Mouse (Mus musculus) lung, embryonic 15.5 days (tissue): ENCODE measurements around the gene Mb. TPM values are rescaled to one million over a fixed set of nuclear protein-coding genes. Genes with fewer than 3 reads are reported as not detected.

ENCODE experiments used
- ATAC-seq: fragments of 200-750 bp; cut with Nextera tagmentation; 2 replicates; pipeline ENCODE4 v1.8.0; 2017; ENCODE audit warnings: moderate number of reproducible peaks, borderline replicate concordance; ENCODE audit not compliant: low FRiP score, low TSS enrichment; ENCODE audit errors: extremely low read depth
- H3K27ac ChIP-seq: fragments of 300-500 bp; sonication (generic); 2 replicates; pipeline ENCODE4 v1.5.1; 2015; ENCODE audit warnings: moderate library complexity, mild to moderate bottlenecking, inconsistent platforms
- H3K27me3 ChIP-seq: fragments of 300-500 bp; sonication (generic); 2 replicates; pipeline ENCODE4 v1.6.1; 2015; ENCODE audit warnings: inconsistent platforms
- H3K36me3 ChIP-seq: fragments of 300-500 bp; sonication (generic); 2 replicates; pipeline ENCODE4 v1.6.1; 2015; ENCODE audit warnings: inconsistent platforms
- H3K4me1 ChIP-seq: fragments of 300-500 bp; sonication (generic); 2 replicates; pipeline ENCODE4 v1.6.1; 2015; ENCODE audit warnings: inconsistent platforms
- H3K4me2 ChIP-seq: fragments of 300-500 bp; sonication (generic); 2 replicates; pipeline ENCODE4 v1.6.1; 2015; ENCODE audit warnings: inconsistent platforms, mild to moderate bottlenecking, moderate library complexity
- H3K4me3 ChIP-seq: fragments of 300-500 bp; sonication (generic); 2 replicates; pipeline ENCODE4 v1.5.1; 2015; ENCODE audit warnings: mild to moderate bottlenecking, inconsistent platforms
- H3K9ac ChIP-seq: fragments of 300-500 bp; sonication (generic); 2 replicates; pipeline ENCODE4 v1.6.1; 2015; ENCODE audit warnings: inconsistent platforms
- H3K9me3 ChIP-seq: fragments of 300-500 bp; sonication (generic); 2 replicates; pipeline ENCODE4 v1.6.1; 2016; ENCODE audit warnings: inconsistent platforms
- WGBS: fragments of 180-500 bp; shearing (Covaris S2); methylation state at CpG from one replicate; pipeline ENCODE4 v1.1.7; 2015; 5-methylcytosine and 5-hydroxymethylcytosine counted together
- polyA plus RNA-seq: library from polyadenylated mRNA; unstranded; fragments of >200 nt; fragmentation: Nextera tagmentation; extraction: Ambion mirVana; gene quantifications from 2 replicates; pipeline ENCODE4 v1.2.1, GENCODE M21; 2015

The Mb gene
- polyA plus RNA-seq, result 4.6 and 9.0 TPM in 2 replicates

DNA sequence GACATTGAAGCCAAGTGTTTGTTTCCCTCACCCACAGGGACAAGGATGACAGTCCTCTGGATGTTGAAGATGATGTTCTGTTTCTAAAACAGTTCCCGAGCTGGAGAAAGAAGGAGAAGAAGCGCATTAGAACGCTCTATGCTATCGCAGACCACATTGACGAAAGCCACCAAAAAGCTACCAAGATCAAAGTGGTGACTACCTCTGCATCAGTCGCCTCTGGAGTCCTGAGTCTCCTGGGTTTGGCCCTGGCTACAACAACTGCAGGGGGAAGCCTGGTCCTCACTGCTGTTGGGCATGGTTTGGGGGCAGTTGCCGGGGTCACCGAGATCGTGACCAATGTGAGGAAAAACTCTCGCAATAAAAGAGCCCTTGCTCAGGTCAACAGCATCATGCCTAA is at the start of gene Mb:
Gene Mb (minus strand): TSS at position 101 of the 400 bp plus-strand sequence.
- no peak within 1 kb of the TSS for H3K9ac ChIP-seq
- 0 out of 2 replicates have a peak, but pooled peaks cover 3% of the 10 kb centered on the region for H3K4me1 ChIP-seq
- no peaks in the 10 kb centered on the region for H3K27me3 ChIP-seq
- 86% methylated on average over 10 of the region's 10 CpGs for WGBS
- H3K4me2 ChIP-seq, result no peak within 1 kb of the TSS
- H3K36me3 ChIP-seq, result no peaks in the 10 kb centered on the region
- no peak within 1 kb of the TSS for H3K4me3 ChIP-seq
- ATAC-seq, result no peak
- H3K27ac ChIP-seq, result no peak within 1 kb of the TSS
- H3K9me3 ChIP-seq, result no peaks in the 10 kb centered on the region

DNA sequence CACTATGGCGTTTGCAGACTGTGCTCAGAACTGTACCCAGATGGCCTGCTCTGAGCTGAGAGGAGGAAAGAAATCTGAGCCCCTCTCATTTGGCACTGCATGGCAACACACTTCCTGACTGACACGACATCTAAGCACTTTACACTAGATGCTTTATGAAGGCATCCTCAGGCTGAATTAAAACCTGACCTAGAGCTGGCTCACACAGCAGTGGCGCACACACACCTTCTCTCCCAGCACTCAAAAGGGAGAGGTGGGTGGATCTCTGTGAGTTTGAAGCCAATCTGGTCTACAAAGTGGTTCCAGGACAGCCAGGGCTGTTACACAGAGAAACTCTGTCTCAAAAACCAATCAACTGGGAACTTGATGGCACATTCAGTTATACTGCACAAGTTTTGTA is 49.3 kb upstream of the Mb start:
- Histone ChIP-seq H3K9me3 (no peaks in the 10 kb centered on the region), H3K27me3 (no peaks in the 10 kb centered on the region), H3K27ac (no peak overlapping the region), H3K9ac (no peak overlapping the region), H3K4me3 (no peak overlapping the region), H3K4me1 (peaks cover 8% of the 10 kb centered on the region), H3K36me3 (peaks cover 40% of the 10 kb centered on the region), H3K4me2 (no peak overlapping the region)
- no peak for ATAC-seq
- WGBS, result 61% methylated on average over 3 of the region's 3 CpGs

DNA sequence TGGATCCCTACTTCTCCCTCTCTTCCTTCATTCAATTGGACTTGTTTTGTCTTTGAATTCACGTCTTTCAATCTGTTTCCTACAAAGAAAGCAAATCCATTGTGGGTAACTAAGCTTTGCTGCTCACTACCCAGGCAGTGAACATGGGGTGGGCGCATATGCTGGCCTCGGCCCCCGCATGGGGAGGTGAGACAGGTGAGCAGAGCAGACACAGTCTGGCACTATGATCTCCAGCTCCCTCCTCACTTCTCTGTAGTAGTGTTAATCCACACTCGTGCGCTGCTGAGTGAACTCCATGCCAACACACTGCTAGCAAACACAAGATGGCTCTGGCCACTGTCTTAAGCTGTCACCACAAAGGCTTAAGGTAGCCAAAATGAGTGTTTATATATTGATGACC is 46.9 kb upstream of the Mb start:
- Histone ChIP-seq H3K4me1 (no peaks in the 10 kb centered on the region), H3K27ac (no peak overlapping the region), H3K4me3 (no peak overlapping the region), H3K9me3 (no peaks in the 10 kb centered on the region), H3K27me3 (no peaks in the 10 kb centered on the region), H3K36me3 (peaks cover 50% of the 10 kb centered on the region), H3K9ac (no peak overlapping the region), H3K4me2 (no peak overlapping the region)
- 86% methylated on average over 6 of the region's 6 CpGs for WGBS
- no peak for ATAC-seq

DNA sequence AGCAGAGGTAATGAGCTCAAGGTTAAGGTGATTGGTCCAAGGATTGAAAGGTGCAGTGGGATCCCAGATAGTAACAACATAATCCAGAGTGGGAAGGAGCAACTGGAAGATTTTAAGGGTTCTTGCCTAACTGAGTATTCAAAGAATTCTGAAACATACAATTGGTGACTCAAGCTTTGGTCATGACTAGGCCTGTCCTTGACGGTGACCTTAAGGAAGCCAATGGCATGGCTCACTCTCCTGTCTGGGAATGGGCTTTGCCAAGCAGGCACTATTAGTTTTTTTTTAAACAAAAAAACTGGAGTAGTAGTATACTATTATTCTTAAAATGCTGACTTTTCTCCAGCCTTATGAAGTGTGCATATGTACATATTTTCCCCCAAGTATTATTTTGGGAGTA is 44.7 kb upstream of the Mb start:
- Histone ChIP-seq H3K27ac (no peak overlapping the region), H3K36me3 (peaks cover 49% of the 10 kb centered on the region), H3K9ac (no peak overlapping the region), H3K9me3 (no peaks in the 10 kb centered on the region), H3K4me2 (no peak overlapping the region), H3K4me1 (no peaks in the 10 kb centered on the region), H3K27me3 (no peaks in the 10 kb centered on the region), H3K4me3 (no peak overlapping the region)
- no peak for ATAC-seq
- WGBS, result 98% methylated on average over 1 of the region's 1 CpGs

DNA sequence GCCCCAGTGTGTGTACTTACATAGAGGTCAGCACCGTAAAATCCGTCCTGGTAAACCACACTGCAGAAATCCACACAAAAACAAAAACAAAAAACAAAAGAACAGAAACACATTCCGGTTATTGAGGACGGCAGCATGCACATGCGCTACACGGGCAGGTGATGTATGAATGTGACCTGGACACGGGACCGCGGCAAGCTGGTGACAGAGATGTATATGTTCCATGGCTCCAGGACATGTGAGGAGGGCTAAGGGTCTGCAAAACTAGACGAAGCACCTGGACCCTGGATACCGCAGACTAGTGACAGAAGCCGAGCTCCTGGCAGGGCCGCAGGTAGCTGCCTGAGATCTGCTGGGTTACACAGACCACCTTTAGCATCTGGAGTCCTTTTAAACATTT is 44.0 kb upstream of the Mb start:
- H3K27ac ChIP-seq, result no peak overlapping the region
- no peaks in the 10 kb centered on the region for H3K4me1 ChIP-seq
- ATAC-seq, result no peak
- no peak overlapping the region for H3K4me3 ChIP-seq
- no peak overlapping the region for H3K4me2 ChIP-seq
- H3K27me3 ChIP-seq, result no peaks in the 10 kb centered on the region
- H3K9me3 ChIP-seq, result no peaks in the 10 kb centered on the region
- H3K9ac ChIP-seq, result no peak overlapping the region
- WGBS, result 94% methylated on average over 13 of the region's 13 CpGs
- H3K36me3 ChIP-seq, result peaks cover 43% of the 10 kb centered on the region

DNA sequence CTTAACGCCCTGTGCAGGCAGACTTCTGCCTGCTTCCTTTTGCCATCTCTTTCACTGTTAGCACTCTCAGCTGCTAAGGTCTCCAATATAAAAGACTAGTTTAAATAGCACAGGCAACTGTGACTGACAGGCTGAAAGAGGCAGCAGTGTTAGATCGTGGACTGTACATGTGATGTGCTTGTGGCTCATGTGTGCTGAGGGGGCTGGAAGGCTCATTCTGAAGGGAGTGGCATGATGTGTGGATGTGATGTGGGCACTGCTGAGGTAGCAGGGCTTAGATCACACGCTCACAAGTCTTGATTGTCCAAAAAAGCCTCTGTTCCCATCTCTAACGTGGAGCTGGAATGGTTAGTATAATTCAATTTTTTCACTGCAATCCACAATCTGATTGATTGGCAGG is 40.9 kb upstream of the Mb start:
- H3K4me3 ChIP-seq, result no peak overlapping the region
- no peak overlapping the region for H3K9ac ChIP-seq
- H3K27me3 ChIP-seq, result no peaks in the 10 kb centered on the region
- H3K4me2 ChIP-seq, result no peak overlapping the region
- no peak overlapping the region for H3K27ac ChIP-seq
- 80% methylated on average over 4 of the region's 4 CpGs for WGBS
- ATAC-seq, result no peak
- H3K4me1 ChIP-seq, result no peaks in the 10 kb centered on the region
- H3K9me3 ChIP-seq, result no peaks in the 10 kb centered on the region
- H3K36me3 ChIP-seq, result peaks cover 24% of the 10 kb centered on the region

DNA sequence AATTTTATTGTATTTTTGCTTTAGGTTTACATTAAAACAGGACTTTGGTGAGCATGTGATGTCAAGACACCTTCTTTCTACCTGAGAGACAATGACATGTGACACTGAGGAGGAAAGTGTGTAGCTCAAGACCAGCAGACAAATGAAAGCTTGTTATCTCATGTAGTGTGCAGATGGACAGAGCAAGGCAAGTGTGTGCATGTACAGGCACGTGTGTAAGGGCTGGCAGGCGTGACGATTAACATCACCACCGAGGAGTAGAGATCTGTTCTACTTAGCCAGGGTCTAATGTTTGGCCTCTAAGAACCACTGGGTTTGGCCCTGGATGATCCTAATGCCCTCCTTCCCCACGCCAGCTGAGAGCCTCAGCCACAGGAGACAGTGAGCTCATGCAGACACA is 40.1 kb upstream of the Mb start:
- WGBS, result 91% methylated on average over 5 of the region's 5 CpGs
- no peak for ATAC-seq
- Histone ChIP-seq H3K4me1 (no peaks in the 10 kb centered on the region), H3K9me3 (no peaks in the 10 kb centered on the region), H3K27me3 (no peaks in the 10 kb centered on the region), H3K4me3 (no peak overlapping the region), H3K27ac (no peak overlapping the region), H3K4me2 (no peak overlapping the region), H3K9ac (no peak overlapping the region), H3K36me3 (peaks cover 30% of the 10 kb centered on the region)

DNA sequence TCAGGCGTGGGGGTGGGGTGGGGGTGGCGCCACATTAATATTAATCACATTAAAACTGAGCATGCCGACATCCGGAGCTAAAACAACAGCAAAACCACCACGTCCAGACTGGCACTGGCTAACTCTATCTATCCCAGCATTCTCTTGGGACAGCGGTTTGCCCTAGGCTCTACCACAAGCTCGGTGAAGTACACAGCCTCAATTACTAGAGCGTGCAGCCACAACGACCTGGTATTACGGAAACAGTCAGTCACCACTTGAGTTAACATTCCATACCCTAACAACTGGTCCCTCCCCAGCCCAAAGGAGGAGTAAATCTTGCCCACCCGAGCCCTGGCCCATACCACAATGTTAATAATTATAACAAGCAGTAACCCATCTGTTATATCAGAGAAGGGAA is 38.8 kb upstream of the Mb start:
- Histone ChIP-seq H3K27me3 (no peaks in the 10 kb centered on the region), H3K4me3 (no peak overlapping the region), H3K36me3 (peaks cover 37% of the 10 kb centered on the region), H3K4me2 (no peak overlapping the region), H3K9ac (no peak overlapping the region), H3K4me1 (no peaks in the 10 kb centered on the region), H3K9me3 (no peaks in the 10 kb centered on the region), H3K27ac (no peak overlapping the region)
- 70% methylated on average over 11 of the region's 11 CpGs for WGBS
- ATAC-seq, result no peak

DNA sequence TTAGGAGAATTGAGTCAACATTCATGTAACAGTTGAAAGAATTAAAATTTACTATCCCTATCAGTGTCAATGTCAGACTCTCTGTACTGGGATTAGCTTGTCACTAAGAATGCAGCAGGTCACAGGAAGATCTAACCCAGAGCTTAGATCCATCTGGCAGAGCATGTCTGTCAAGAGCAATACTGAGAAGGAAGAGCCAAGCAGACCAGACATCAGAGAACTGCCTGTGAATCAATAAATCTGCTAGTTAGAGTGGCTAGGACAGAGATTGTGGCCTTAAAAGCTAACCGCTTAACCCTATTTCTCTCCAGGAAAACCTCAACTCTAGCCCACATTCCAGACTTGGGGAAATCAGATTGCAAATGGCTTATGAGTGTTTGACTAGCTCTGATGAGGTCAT is 36.0 kb upstream of the Mb start:
- no peaks in the 10 kb centered on the region for H3K27me3 ChIP-seq
- ATAC-seq, result no peak
- no peak overlapping the region for H3K9ac ChIP-seq
- no peak overlapping the region for H3K4me2 ChIP-seq
- H3K4me3 ChIP-seq, result no peak overlapping the region
- H3K27ac ChIP-seq, result no peak overlapping the region
- WGBS, result 63% methylated on average over 1 of the region's 1 CpGs
- H3K36me3 ChIP-seq, result peaks cover 46% of the 10 kb centered on the region
- H3K4me1 ChIP-seq, result no peaks in the 10 kb centered on the region
- H3K9me3 ChIP-seq, result no peaks in the 10 kb centered on the region

DNA sequence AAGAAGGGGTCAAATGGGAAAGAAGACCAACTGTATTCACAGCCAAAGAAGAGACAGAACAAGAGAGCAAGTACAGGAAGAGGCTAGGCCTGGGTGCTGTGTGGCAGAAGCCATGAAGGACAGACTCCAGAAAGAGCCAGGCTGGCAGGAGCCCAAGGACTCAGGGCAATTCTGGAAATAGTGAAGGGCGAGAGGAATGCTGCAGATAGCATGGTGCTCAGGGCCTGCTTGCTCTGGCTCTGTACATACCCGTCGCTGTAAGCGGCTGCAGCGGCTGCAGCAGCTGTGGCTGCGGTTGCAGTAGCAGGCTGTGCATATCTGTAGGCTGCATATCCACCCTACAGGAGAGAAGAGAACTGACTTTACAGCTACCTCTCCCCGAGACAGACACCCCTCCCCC is 35.3 kb upstream of the Mb start:
- Histone ChIP-seq H3K36me3 (peaks cover 43% of the 10 kb centered on the region), H3K9me3 (no peaks in the 10 kb centered on the region), H3K4me2 (no peak overlapping the region), H3K27ac (no peak overlapping the region), H3K4me1 (no peaks in the 10 kb centered on the region), H3K9ac (no peak overlapping the region), H3K27me3 (no peaks in the 10 kb centered on the region), H3K4me3 (no peak overlapping the region)
- WGBS, result 76% methylated on average over 7 of the region's 7 CpGs
- no peak for ATAC-seq

DNA sequence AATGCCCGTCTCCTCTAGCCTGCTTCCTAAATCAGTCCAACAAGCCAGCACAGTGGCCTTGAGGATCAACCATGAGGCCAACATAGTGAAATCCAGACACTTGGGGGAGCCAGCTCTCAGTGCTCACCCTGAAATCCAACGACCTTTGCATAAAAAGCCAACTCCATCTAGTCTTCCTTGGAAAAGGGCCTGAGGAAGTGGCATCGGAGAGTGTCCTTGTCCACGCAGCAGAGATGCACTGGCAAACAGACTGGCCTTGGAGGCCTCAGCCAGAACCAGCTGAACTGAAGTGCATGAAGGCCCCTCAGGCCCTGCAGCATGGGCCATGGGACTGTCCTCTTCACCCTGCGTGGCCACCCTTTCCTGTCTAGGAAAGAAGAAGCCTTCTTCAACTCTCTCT is 31.0 kb upstream of the Mb start:
- WGBS, result 76% methylated on average over 5 of the region's 5 CpGs
- Histone ChIP-seq H3K4me1 (no peaks in the 10 kb centered on the region), H3K4me3 (no peak overlapping the region), H3K36me3 (peaks cover 65% of the 10 kb centered on the region), H3K9me3 (no peaks in the 10 kb centered on the region), H3K4me2 (no peak overlapping the region), H3K27ac (no peak overlapping the region), H3K9ac (no peak overlapping the region), H3K27me3 (no peaks in the 10 kb centered on the region)
- ATAC-seq, result no peak

DNA sequence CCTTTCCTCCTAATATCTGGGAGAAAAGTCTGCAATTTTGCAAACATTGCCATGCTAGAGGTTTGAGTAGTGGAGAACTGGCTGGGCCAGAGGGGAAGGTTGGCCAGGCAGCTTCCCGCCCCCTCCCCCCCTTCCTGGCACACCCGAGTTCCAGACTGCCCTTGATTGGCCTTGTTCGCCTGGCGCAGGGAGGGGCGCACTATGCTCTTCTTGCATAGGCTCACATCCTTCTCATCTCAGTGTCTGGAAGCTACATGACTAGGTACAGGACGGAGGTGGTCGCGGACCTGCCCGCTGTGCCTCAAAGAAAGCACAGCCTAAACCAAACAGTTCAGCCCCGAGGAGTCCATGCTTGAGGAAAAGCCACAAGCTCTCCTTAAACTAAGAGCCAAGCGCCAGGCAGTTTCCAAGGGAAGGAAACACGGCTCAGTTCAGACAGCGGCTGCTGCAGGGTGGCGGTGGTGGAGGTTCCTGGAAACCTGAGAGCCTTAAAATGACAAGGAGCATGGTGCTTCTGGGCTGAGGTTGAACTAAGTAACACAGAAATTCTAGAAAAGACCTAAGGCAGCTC is 30.3 kb upstream of the Mb start:
- H3K9ac ChIP-seq, result no peak overlapping the region
- peaks cover 62% of the 10 kb centered on the region for H3K36me3 ChIP-seq
- no peak overlapping the region for H3K4me2 ChIP-seq
- H3K4me1 ChIP-seq, result no peaks in the 10 kb centered on the region
- 70% methylated on average over 14 of the region's 14 CpGs for WGBS
- no peak overlapping the region for H3K27ac ChIP-seq
- no peak for ATAC-seq
- no peaks in the 10 kb centered on the region for H3K27me3 ChIP-seq
- no peaks in the 10 kb centered on the region for H3K9me3 ChIP-seq
- no peak overlapping the region for H3K4me3 ChIP-seq

DNA sequence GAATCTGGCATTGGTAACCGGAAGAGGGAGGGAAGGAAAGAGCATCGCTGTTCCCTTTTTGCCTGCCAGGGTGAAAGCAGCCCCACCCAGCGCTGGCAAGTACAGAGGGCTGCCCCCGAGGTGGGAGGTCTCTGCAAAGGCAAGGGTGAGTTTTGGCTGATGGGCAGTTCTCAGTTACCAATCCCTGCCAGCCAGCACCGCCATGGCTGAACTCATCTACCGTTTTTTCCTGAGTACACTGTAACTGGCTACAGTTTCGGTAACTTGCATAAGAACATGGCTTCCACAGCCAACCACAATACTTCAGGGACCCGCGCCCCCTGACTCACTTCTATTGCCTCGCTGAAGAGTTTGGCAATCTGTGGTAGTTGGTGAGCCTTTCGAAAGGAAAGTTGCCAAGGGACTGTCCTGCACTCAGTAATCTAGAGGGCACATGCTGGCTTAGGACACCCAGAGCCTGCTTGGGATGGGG is 29.5 kb upstream of the Mb start:
- Histone ChIP-seq H3K9me3 (no peaks in the 10 kb centered on the region), H3K4me1 (no peaks in the 10 kb centered on the region), H3K27me3 (no peaks in the 10 kb centered on the region), H3K4me3 (no peak overlapping the region), H3K36me3 (peaks cover 54% of the 10 kb centered on the region), H3K27ac (no peak overlapping the region), H3K4me2 (no peak overlapping the region), H3K9ac (no peak overlapping the region)
- ATAC-seq, result no peak
- 80% methylated on average over 11 of the region's 11 CpGs for WGBS
